Mouse (Mus musculus) cerebellum, adult 2 months (tissue): ENCODE measurements at regions not wholly inside any gene's neighbourhood (a gene's known extent, or its start where the extent isn't known, plus 50 kb on each side); places are given as distances from the start of the nearest gene placed in this dataset.

Experiments
- CTCF ChIP-seq: fragments of 200-500 bp; IDR thresholded peaks from 2 replicates; pipeline ENCODE4 v1.5.1; 2011; ENCODE audit warnings: low read depth, mild to moderate bottlenecking, control low read depth, low read length, moderate library complexity, borderline replicate concordance; ENCODE audit not compliant: insufficient read depth
- POLR2A ChIP-seq: fragments of 200-500 bp; IDR thresholded peaks from 2 replicates; pipeline ENCODE4 v1.6.1; 2011; ENCODE audit warnings: low read length, control low read depth, borderline replicate concordance; ENCODE audit not compliant: insufficient read depth

DNA sequence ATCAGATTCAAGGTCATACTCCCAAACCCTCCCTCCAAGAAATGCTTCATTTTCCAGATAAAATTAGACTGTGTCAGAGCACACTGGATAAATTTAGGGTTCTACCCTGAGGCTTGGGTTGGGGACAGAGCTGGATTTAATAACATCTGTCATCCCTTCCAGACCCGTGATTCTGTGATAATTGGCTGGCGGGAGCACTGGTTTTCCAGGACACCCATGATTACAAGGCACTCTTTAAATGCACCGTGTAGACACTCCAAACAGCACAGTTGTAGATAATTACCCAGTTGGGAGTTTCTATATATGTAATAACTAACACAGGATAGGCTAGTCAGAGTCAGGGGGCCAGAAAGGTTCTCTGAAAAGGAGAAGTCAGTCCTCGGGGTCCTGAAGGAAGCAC is 108.4 kb upstream of the Nebl start:
- no peak for TF ChIP-seq POLR2A
- TF ChIP-seq CTCF, result no peak
